Mouse (Mus musculus): ENCODE data around the gene Rab9.
A peak's percentile ranks its signal among the peaks of the same experiment; 100 is the strongest.
"Not testable (repeated sequence)": the region's sequence is repeated elsewhere in the genome, so short reads cannot be mapped to it uniquely, and the experiment has no call there.

Gene Rab9

GRCm38 (mm10) chrX:166479365-166479983, at the start of gene Rab9:
TSS of gene Rab9 (minus strand) at chrX:166479867.
- peak; percentile 88 to 92 for DNase-seq (ENCODE audit: low spot score in 2 of 2)

- no peak for DNase-seq (ENCODE audit: low spot score in 2 of 2)
Measured at GRCm38 (mm10) chrX:166528126-166528525, 48.5 kb upstream of the Rab9 start.

DNA sequence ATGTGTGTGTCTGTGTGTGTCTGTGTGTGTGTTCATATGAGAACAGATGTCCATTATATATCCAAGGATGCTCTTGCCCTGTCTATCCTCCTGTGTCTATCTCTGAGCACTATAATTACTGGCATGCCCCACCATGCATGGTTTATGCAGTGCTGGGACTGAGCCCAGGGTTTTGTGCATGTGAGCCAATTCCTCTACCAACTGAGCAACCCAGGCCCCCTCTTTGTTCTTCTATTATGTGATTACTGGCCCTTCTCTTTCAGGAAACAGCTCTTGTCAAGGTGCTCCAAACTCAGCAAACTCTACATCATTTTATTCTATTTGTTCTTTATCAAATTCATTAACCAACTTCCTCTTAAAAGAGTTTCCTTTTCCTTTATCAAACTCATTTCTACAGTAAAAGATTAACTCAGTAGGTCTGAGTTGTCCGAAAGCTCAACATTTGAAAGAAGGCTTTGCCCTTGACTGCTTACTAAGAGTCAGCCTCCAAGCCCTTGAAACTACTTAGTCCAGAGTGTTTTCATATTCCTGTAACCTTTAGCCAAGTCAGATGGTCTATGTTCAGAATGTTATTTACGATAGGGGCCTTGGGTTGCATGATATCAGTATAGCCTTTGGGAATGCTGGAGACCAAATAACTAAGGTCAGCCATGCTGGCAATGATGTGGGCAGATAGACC, 46.1 kb upstream of the Rab9 start:
- DNase-seq (ENCODE audit: low spot score in 2 of 2) = no peak

GRCm38 (mm10) chrX:166520782-166521181, 41.1 kb upstream of the Rab9 start:
- DNase-seq (ENCODE audit: low spot score in 2 of 2) = no peak

DNA sequence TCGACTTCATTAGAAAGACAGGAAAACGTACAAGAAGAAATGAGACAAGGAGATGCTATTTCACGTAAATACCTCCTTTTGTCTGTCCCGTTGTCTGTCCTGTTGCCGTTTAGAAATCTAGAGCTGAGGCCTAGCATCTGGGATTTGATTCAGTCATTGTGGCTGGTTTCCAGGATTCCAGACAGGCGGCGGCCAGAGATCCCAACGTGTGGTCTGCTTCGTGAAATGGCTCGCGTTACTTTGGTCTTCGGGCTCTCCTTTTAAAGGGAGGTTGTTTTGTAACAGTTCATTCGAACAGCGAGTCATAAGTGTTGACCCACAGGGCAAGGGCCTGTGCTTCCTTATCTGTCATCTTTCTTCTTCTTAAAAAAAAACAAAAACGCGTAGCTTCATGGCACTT, 38.7 kb upstream of the Rab9 start, which contains the start of gene Tceanc:
TSS of gene Tceanc (minus strand) at position 223 of the 400 bp plus-strand sequence.
- DNase-seq (ENCODE audit: low spot score in 2 of 2) = no peak

DNA sequence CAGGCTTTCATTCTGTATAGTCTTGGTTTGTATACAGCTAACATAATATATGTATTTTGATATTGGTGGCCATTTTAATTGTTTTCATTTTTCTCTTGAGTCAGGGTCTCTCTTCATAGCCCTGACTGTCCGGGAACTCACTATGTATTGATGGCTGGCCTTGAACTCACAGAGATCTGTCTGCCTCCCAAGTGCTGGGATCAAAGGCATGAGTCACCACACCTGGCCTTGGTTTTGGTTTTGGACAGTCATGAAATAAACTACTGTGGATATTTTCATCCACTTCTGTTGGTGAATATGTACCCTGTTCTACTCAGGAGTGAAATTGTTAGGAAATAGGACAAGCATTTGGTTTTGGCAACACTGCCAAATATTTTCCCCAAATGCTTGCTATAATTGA, 37.0 kb upstream of the Rab9 start:
- DNase-seq (ENCODE audit: low spot score in 2 of 2) = no peak

- no peak for DNase-seq (ENCODE audit: low spot score in 2 of 2)
Measured at GRCm38 (mm10) chrX:166515923-166516322, 36.3 kb upstream of the Rab9 start.

DNA sequence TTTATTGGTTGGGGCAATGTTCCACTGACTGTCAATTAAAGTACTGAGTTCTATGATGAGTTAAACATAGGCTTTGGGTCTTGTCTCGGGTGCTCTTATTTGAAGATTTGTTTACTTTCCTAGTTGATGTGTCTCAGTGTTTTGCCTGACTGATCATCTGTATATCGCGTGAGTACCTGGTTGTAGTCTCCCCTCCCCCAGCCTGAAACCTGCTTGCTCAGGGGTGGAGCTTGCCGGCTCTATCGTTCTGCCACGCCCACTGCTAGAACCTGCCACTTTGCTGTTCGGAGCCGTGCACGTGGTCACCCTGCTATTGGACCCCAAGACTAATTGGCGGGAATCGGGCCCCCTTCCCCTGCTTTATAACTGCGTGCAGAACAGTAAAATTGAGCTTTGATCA, 34.4 kb upstream of the Rab9 start:
- not testable (repeated sequence) for DNase-seq (ENCODE audit: low spot score in 2 of 2)

DNA sequence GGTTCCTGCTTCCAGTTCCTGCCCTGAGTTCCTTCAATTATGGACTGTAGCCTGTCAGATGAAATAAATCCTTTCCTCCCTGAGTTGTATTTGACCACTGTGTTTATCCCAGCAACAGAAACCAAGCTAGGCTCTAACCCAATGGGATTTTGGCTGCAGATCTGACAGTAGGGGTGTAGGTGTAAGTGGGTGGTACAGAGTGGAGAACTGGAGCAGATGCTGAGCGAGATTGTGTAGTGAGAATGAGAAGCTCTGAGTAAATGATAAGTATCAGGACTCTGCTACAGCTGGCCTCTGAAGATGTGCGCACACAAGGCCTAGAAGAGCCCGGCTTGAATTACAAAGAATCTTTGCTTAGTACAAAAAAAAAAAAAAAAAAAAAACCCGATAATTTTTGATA, 32.4 kb upstream of the Rab9 start:
- no peak for DNase-seq (ENCODE audit: low spot score in 2 of 2)

GRCm38 (mm10) chrX:166511107-166511506, 31.4 kb upstream of the Rab9 start:
- no peak for DNase-seq (ENCODE audit: low spot score in 2 of 2)

GRCm38 (mm10) chrX:166509761-166510738, 30.4 kb upstream of the Rab9 start:
- DNase-seq (ENCODE audit: low spot score in 2 of 2) = peak; percentile 89 to 92

GRCm38 (mm10) chrX:166504421-166504820, 24.8 kb upstream of the Rab9 start:
- DNase-seq (ENCODE audit: low spot score in 2 of 2) = no peak

DNA sequence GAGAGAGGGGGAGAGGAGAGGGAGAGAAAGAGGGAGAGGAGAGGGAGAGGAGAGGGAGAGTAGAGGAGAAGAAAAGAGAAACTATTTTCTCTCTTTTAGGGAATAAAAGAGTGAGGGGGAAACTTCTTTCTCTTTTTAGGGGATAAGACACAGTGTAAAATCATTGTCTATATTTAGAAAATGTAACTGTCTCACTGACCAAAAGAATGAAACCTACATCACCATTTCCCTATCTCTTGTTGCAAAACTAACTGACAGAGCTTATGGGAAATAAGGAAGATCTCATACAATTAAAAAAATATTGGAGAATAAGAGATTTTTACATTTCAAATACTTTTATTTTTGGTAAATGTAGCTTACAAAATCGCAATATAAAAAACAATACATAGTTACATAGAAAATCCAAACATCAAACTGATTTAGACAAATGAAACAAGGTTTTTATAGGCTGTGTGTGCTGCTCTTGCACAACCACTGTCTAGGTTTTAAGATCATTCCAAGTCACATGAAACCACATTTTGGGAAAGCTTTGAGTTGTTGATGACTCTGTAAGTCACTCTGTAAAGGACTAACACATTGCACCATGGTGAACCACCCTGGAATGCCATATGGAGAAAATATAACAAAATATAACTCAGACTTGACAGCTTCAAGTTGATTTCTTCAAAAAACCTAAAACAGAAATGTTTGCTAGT, 20.0 kb upstream of the Rab9 start:
- DNase-seq (ENCODE audit: low spot score in 2 of 2) = no peak

DNA sequence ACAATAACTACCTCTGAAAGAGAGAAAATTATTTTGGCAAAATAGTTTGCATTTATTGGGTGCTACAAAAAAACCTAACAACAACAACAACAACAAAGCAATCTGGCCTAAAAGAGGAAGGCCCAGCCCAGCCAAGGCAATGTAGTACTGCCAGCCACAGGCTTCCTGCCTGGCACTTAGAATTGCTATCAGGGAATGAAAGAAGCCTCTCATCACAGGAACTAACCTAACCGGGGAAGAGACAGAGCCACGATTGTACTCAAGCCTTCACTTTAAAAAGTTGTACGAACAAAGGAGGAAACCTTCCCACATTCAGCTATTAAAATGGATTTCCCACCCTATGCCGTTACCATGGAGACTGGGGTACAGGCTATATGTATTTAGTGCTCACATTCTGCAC, 18.1 kb upstream of the Rab9 start:
- DNase-seq (ENCODE audit: low spot score in 2 of 2) = no peak

GRCm38 (mm10) chrX:166495052-166495451, 15.4 kb upstream of the Rab9 start:
- DNase-seq (ENCODE audit: low spot score in 2 of 2) = no peak

GRCm38 (mm10) chrX:166478631-166479364, 869 bp downstream of the Rab9 start:
- DNase-seq (ENCODE audit: low spot score in 2 of 2) = no peak

- DNase-seq (ENCODE audit: low spot score in 2 of 2) = no peak
Measured at GRCm38 (mm10) chrX:166477393-166477792, 2.3 kb downstream of the Rab9 start.

DNA sequence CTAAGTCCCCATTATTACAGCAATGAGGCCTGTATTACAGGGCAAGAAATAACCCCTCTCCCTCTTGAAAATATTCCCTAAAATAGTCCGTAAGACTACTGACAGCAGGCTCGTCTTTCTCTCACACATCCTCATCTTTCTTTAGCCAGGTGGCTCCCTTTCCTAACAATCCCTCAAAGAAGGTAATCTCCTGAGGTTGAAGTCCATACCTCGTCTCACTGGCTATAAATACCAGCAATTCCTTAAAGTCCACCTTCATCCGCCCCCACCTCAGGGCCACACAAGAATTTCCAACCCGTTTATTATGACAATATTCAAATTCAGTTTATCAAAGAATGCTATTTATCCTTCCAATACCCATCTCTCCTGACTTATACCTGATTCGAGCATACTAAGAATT, 7.1 kb downstream of the Rab9 start:
- DNase-seq (ENCODE audit: low spot score in 2 of 2) = no peak

- no peak for DNase-seq (ENCODE audit: low spot score in 2 of 2)
Measured at GRCm38 (mm10) chrX:166468321-166468720, 11.3 kb downstream of the Rab9 start.

DNA sequence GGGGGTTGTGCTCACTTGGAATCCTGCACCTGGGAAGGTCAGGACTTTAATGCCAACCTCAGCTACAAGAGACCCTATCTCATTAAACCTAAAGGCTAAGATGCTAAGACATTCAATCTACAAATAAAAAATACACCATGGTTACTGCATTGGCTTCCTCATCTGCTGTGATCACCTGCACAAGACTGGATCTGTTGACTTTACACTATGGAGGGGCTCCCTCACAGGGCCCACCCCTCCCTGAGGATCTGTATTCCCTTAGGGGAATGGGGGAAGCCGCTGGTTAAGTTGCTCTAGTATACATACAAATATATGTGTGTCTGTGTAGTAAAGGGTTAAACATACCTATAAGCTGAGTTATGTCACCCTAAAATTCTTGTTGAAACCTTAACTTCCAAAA, 24.1 kb downstream of the Rab9 start:
- DNase-seq (ENCODE audit: low spot score in 2 of 2) = no peak

- no peak for DNase-seq (ENCODE audit: low spot score in 2 of 2)
Measured at GRCm38 (mm10) chrX:166454331-166454730, 25.3 kb downstream of the Rab9 start.
